Mouse (Mus musculus): ENCODE measurements around the gene Rpf2. TPM values are rescaled to one million over a fixed set of nuclear protein-coding genes. Genes with fewer than 3 reads are reported as not detected.
A peak's percentile ranks its signal among the peaks of the same experiment; 100 is the strongest.

The Rpf2 gene
- total RNA-seq, 2 experiments from 2014 or later: 18.7 to 21.5 TPM

GRCm38 (mm10) chr10:40232442-40232841, 14.4 kb downstream of the Rpf2 start:
- no peak for TF ChIP-seq CTCF (conservative IDR thresholded peaks at IDR 0.05)
- Histone ChIP-seq H3K27ac (no peak overlapping the region), H3K4me3 (no peak overlapping the region)
- DNase-seq (ENCODE audit: low spot score in 2 of 2): no peak

DNA sequence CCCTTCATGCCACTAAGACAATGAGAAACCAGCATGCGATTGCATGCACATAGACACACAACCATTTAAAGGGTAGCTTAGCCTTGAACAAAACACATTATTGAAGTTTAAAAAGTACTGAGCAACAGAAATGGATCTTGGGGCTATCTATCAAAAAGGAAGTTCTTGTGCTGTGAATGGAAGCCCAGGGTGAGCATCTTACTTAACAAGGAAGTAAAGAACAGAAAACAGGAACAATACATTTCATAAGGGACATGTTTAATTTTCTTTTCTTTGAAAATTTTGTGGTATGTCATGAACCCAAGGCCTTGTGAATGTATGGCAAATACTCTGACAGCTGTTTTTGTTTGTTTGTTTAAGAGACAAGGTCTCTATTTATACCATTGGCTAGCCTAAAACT, 17.1 kb downstream of the Rpf2 start:
- Histone ChIP-seq H3K4me3 (no peak overlapping the region), H3K27ac (no peak overlapping the region)
- no peak for DNase-seq (ENCODE audit: low spot score in 2 of 2)
- TF ChIP-seq CTCF (conservative IDR thresholded peaks at IDR 0.05): no peak

DNA sequence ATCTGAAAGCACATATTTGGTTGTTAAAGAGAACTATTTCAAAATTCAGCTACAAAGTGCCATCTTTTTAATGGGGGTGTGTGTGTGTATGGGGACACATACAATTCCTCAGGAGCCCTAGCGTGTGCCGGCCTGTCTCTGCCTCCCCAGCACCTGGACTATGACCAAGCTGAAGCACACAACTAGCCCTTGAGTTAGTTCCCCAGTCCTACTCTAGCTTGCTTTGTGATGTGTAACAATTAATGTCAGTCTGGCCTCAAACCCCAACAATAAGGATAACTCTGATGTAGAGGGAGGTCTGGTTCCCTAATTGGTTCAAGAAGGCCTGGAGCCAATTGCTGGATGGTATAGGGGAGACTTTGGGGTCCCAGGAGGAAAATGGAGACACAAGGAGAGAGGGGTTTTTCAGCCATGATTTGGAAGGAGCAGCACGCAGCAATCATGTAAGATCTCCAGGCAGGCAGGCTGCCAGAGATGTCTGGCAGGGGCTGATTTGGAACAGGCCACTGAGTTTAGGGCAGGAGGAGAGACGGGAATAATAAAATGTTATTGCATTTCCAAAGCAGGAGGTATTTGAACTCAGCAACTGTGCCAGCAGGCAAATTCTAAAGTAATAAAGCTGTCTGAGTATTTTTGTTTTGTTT, 19.1 kb downstream of the Rpf2 start:
- Histone ChIP-seq H3K4me3 (no peak overlapping the region), H3K27ac (no peak overlapping the region)
- no peak for DNase-seq (ENCODE audit: low spot score in 2 of 2)
- TF ChIP-seq CTCF (conservative IDR thresholded peaks at IDR 0.05): no peak

GRCm38 (mm10) chr10:40218874-40219273, 28.0 kb downstream of the Rpf2 start:
- peak in 1 of 2 experiments; percentile 2 for DNase-seq (ENCODE audit: low spot score in 2 of 2)
- Histone ChIP-seq H3K27ac (no peak overlapping the region), H3K4me3 (no peak overlapping the region)
- no peak for TF ChIP-seq CTCF (conservative IDR thresholded peaks at IDR 0.05)

DNA sequence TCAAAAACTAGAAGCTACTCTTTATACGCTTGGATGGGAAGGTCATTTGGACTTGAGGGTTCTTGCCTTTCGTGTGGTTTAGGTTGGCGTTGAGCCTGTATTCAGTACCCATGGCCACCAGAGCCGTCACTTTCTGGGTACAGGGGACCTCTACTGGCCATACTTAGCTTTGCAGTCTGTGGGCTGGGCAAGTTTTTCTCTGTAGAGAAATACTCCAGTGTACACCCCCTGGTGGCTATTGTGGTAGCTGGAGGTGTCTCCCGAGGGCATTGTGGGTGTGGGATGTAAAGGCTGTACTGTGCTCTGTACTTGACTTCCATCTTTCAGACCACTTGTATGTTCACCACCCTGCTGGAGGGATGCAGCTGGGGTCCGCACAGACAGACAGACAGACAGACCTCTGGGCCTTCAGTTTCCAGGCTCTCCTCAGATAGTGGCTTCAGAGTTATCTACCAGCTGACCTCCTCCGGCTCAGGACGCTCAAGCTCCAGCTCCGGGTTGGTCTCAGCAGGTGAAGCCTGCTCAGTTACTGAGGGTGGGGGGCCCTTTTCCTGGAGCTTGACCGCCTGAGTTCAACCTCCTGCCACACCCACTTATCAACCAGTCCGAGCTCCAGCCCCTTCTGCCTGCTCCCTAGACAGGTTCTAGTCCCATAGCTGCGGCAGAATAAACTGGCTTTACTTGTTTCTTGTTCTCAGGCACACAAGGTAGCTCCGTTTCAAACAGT, 34.2 kb downstream of the Rpf2 start:
- peak; percentile 94 for TF ChIP-seq CTCF (conservative IDR thresholded peaks at IDR 0.05)
- peak; percentile 90 to 92 for DNase-seq (ENCODE audit: low spot score in 2 of 2)

DNA sequence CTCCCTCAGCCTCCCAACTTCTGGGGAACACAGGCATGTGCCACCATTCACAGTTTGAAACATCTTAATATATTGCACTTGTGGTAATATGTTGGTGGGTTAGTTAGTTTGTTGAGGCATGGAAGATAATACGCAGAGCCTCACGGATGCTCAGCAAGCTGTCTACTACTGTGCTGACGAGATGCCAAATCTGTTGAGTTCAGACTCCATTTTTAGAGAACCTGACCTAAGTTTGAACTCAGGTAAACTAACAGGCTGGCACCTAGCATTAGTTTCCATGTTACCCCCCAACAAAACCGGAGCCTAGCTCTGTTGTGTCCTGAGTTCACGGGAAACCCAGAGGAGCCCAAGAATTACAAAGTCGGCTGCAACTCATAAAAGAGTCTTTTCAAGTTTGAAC, 51.8 kb downstream of the Rpf2 start:
- no peak overlapping the region for H3K4me3 ChIP-seq
- no peak for TF ChIP-seq CTCF (conservative IDR thresholded peaks at IDR 0.05)
- DNase-seq (ENCODE audit: low spot score in 2 of 2): no peak
- H3K27ac ChIP-seq: no peak overlapping the region

More for the DNA sequence above, 34.2 kb downstream of the Rpf2 start:
- no peak overlapping the region for H3K4me3 ChIP-seq
- H3K27ac ChIP-seq: no peak overlapping the region

GRCm38 (mm10) chr10:40192010-40192935, 54.6 kb downstream of the Rpf2 start:
- Histone ChIP-seq H3K27ac (no peak overlapping the region), H3K4me3 (no peak overlapping the region)
- no peak for TF ChIP-seq CTCF (conservative IDR thresholded peaks at IDR 0.05)
- DNase-seq (ENCODE audit: low spot score in 2 of 2): no peak

DNA sequence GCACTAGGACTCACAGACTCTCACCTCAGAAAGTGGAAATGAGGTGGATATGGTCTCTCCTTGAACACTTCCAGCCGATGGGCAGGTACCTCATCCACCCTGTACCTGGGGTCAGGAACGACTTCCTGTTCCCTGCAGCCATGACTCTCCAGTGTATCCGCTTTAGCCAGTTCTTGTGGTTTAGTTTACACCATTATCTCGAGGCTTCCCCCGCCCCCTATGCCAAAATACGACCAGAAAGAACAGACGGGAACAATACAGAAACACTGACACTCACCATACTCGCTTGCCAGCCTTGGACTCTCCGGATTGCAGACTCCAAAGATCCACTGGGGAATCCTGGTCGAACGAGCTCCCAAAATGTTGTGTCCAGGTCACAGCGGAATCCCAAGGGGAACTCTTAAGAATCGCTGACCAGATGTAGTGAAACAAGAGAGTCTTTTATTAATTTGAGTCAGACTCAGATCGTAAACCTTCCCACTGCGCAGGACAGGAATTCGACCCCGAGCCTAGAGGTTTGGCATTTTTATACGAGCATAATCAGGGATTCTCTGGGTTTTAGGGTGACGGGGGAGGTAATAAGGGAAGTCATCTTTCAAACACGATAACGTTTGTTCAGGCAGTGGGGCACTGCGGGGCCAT, 55.4 kb downstream of the Rpf2 start:
- no peak for DNase-seq (ENCODE audit: low spot score in 2 of 2)
- no peak for TF ChIP-seq CTCF (conservative IDR thresholded peaks at IDR 0.05)
- no peak overlapping the region for H3K27ac ChIP-seq
- H3K4me3 ChIP-seq: no peak overlapping the region

DNA sequence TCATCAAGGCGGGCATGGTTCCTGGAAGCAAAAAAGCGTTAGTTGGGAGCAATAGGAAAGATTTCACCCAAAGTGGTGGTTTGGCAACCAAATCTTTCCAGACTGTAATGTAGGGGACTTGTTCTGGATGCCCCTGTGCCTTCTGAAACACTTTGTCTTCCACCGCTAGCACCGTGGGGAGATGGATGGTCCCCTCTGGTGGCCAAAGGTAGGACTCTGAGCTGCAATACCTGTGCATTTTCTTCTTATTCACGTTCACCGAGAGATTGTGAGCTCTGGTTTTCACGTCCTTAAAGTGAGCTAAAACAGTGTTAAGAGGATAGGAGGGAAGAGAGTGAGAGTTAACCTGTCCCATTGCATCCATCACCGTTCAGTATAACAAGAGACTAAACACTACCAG, 56.0 kb downstream of the Rpf2 start:
- no peak overlapping the region for H3K4me3 ChIP-seq
- peak; percentile 28; the same call in 1 of the 2 replicates for TF ChIP-seq CTCF (conservative IDR thresholded peaks at IDR 0.05)
- H3K27ac ChIP-seq: no peak overlapping the region
- no peak for DNase-seq (ENCODE audit: low spot score in 2 of 2)

DNA sequence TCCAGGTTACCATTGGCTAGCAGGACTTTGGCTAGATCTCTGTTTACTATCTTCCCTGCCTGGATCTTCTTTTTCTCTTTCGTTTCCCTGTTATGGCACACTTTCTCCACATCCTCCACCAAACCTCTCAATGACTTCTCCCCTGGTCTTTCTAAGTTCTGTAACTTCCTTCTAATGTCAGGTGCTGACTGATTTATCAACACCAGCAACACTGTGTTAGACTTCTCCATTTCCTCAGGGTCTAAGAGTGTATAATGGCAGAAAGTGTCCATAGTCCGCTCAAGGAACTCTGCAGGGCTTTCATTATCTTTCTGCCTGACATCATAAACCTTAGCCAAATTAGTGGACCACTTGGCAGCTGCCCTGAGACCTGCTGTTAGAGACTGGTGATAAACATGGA, 57.1 kb downstream of the Rpf2 start:
- no peak for TF ChIP-seq CTCF (conservative IDR thresholded peaks at IDR 0.05)
- no peak for DNase-seq (ENCODE audit: low spot score in 2 of 2)
- H3K4me3 ChIP-seq: no peak overlapping the region
- H3K27ac ChIP-seq: no peak overlapping the region

DNA sequence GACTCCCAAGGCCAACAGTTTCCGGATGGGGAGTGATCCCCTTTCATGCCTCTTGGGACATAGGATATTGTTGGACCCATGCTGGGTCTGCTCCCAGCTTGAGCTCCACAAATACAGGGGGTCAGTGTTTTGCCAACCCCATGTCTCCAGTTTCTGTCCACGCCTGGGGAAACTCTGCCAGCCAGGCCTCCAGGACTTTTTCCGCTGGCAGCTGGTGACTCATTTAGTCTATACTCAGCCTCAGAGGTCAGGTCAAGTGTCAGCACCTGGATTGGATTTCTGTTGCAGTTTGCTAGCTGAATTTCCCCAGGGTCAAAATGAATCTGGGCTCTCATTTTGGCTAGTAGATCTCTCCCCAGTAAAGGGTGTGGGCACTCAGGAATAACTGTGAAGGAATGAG, 58.0 kb downstream of the Rpf2 start:
- no peak for DNase-seq (ENCODE audit: low spot score in 2 of 2)
- Histone ChIP-seq H3K27ac (no peak overlapping the region), H3K4me3 (no peak overlapping the region)
- TF ChIP-seq CTCF (conservative IDR thresholded peaks at IDR 0.05): no peak

- no peak for DNase-seq (ENCODE audit: low spot score in 2 of 2)
- H3K4me3 ChIP-seq: no peak overlapping the region
- no peak for TF ChIP-seq CTCF (conservative IDR thresholded peaks at IDR 0.05)
- no peak overlapping the region for H3K27ac ChIP-seq
These were observed 60.9 kb downstream of the Rpf2 start for GRCm38 (mm10) chr10:40185956-40186355.

- DNase-seq (ENCODE audit: low spot score in 2 of 2): no peak
- no peak for TF ChIP-seq CTCF (conservative IDR thresholded peaks at IDR 0.05)
- Histone ChIP-seq H3K4me3 (no peak overlapping the region), H3K27ac (no peak overlapping the region)
These were observed 66.8 kb downstream of the Rpf2 start for GRCm38 (mm10) chr10:40180011-40180410.
